Mouse (Mus musculus) telencephalon, adult 2 months (tissue): ENCODE measurements around the gene Lce3b.

Experiments
- DNase-seq: peaks from one replicate; pipeline ENCODE4 v3.0.0-alpha.2; 2011; ENCODE audit warnings: low read depth, low spot score

Lce3b gene

DNA sequence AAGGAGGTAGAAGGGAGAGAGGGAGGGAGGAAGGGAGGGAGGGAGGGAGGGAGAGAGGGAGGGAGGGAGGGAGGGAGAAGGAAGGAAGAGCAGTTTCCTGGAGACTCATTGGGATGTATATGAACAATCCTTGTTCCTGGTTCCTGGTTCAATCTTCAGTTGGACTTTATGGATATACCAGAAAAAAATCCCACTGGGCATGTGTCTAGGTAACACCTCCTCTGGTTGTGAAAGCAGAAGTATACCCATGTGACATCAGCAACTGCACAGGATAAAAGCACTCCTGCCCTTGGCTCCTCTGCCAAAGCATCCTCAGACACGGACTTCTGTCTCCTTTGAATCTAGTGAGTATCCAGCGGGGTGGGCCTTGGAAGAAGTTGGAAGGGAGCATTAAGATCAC lies at the start of gene Lce3b:
TSS of gene Lce3b (plus strand) at position 301 of the 400 bp plus-strand sequence.
- DNase-seq, result no peak

GRCm38 (mm10) chr3:92894063-92894462 lies 38.7 kb upstream of the Lce3b start:
- DNase-seq, result no peak

DNA sequence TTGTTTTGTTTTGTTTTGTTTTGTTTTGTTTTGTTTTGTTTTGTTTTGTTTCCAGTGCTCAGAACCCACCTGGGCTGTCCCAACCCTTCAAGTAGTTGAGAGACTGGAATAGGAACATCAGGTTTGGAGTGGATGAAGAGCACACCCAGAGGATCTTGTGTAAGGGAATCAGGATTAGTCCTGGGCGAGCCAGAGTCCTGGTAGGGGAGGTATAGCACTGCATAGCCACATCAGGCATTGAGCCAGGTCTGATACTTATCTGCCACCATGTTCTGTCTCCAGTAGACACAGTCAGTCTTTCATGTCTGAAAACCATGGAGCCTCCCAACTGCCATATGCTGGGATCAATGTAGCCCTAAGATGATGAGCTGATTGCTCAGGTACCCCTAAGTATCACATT lies 38.3 kb upstream of the Lce3b start:
- DNase-seq, result no peak

DNA sequence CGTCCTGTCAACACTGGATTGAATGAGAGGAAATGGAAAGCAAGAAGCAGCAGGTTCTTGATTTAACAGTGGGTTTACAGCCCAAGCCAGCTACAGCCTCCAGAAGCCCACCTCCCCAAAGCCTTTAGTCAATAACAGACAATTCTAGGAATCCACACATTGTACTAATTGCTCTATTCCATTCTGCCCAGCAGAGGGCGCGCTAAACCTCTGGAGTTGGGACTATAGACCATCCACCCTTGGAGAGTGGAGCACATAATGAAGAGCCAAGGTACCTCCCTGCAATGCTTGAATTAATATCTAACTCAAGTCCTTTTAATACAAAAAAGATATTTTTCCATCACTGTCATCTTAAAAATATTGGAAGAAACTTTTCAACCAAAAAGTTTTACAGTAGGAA lies 29.8 kb upstream of the Lce3b start:
- DNase-seq, result no peak

DNA sequence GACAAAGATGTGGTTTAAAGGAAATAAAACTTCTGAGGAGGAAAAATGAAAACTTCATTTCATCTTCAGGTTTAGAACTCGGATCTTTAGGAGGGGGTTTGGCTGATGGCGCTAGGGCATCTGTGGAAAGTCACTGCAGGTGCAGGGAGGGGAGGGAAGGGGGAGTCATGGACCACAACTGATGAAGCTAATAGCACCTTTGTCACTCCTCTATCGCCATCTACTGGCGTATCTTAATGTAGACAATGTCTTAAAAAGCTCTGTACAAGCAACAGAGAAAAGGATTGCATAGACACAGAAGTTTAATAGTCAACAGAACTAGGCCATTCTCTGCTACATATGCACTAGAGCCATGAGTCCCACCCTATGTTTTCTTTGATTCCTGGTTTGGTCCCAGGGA lies 29.1 kb upstream of the Lce3b start:
- DNase-seq, result no peak

DNA sequence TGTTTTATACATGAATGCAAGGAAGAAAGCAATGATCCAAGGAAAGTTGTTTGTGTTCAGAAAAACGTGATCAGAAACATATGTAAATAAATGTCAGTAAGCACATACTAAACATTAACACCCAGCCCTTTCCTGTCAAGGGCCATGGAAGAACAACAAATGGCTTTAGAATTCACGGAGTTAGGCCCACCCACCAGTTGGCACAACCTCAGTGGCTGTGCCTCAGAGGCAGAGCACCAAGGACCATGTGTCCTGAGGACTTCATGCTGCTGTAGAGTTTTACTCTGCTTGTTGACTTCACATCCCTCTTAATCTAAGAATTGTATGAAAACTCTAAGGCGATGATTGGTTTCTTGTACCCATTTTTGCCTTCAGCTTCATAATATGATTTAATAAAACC lies 27.6 kb upstream of the Lce3b start:
- no peak for DNase-seq

GRCm38 (mm10) chr3:92907571-92907970 lies 25.2 kb upstream of the Lce3b start:
- peak; percentile 6 for DNase-seq

- DNase-seq, result no peak
Observed at GRCm38 (mm10) chr3:92920364-92920763, 12.4 kb upstream of the Lce3b start.

DNA sequence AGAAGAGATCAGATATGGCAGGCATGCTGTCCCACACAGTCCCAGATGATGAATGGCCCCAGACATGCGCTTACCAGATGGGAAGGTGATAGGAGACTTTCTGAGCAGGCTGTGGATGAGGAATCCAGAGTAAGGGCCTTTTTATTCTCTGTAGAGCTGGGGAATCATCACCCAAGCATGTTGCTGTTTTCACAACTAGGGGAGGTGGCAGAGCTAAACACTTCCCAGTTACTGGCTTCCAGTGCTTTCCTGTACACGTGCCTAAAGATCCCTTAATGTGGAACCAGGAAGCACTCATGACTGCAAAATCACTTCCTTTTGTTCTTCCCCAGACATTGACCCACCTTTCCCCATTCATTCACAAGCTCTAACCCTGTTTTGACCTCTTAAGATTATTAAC lies 6.6 kb upstream of the Lce3b start, which contains the start of gene Lce3a:
TSS of gene Lce3a (minus strand) at position 101 of the 400 bp plus-strand sequence.
- DNase-seq, result no peak

GRCm38 (mm10) chr3:92944186-92944585 lies 11.4 kb downstream of the Lce3b start, which contains the start of gene Lce3c:
TSS of gene Lce3c (plus strand) at chr3:92944486.
- DNase-seq, result no peak

GRCm38 (mm10) chr3:92957090-92957489 lies 24.3 kb downstream of the Lce3b start, which contains the start of gene Lce3d:
TSS of gene Lce3d (plus strand) at chr3:92957390.
- DNase-seq, result no peak

DNA sequence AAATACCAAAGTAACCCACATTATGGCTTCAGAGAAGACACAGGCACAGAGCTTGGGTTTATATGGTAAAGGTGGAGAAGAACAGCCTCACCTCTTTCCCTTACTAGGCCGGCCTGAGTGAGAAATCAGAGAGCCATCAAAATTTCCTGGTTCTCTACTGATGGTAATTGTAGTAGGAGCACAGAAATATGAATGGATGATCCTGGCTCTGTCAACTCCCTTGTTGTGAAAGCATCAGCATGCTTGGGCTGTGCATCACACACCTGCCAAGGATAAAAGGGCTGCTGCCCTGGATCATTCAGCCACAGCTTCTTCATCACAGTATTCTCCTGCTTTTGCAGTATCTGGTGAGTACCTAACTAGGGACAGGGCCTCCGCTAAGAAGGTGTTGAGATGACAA lies 34.0 kb downstream of the Lce3b start, which contains the start of gene Lce3e:
TSS of gene Lce3e (plus strand) at position 301 of the 400 bp plus-strand sequence.
- no peak for DNase-seq

GRCm38 (mm10) chr3:92978484-92978883 lies 45.7 kb downstream of the Lce3b start:
- no peak for DNase-seq
